Mouse (Mus musculus): Measurements from ENCODE around the gene Zfp825.
"Not testable (repeated sequence)": the region's sequence is repeated elsewhere in the genome, so short reads cannot be mapped to it uniquely, and the experiment has no call there.

Gene Zfp825

GRCm38 (mm10) chr13:74493911-74494679 lies at the start of gene Zfp825:
Gene Zfp825 (minus strand): TSS chr13:74493992.
- DNase-seq: peak; percentile 67

DNA sequence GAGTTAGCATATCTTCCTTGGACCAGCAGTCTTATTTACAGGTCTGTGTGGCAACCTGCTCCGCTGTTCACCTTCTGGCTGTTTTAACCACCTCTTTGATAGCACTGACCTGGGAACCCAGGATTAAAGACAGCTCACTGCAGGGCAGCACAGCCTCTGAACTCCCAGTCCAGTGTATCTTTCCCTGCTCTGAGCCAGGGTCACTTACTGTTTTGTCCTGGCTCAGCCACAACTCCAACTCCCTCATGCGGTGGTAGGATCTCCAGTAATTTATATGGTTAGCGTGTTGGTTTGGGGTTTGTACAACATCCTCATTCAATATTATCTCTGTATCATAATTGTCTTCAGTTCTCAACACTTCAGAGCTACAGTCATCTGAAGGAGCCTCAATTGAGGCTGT lies 41.6 kb upstream of the Zfp825 start:
- not testable (repeated sequence) for DNase-seq

DNA sequence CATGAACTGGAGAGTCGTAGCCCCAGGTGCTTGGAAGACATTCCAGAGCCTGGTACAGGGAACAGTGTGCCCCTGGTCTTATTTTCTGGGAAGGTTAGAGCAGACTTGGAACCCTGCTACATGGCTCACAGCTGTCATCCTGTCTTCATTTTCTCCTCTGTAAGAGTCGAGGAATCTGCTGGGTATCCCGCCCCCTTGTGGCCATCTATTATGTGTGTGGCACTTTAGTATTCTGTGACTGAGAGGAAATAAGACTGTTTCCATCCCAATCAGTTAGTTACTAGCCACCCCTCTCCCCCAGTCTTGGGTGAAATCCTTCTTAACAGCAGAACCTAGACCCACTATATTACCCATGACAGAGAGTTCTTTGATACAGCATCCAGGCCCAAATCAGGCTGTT lies 41.1 kb upstream of the Zfp825 start:
- peak; percentile 40 for DNase-seq

DNA sequence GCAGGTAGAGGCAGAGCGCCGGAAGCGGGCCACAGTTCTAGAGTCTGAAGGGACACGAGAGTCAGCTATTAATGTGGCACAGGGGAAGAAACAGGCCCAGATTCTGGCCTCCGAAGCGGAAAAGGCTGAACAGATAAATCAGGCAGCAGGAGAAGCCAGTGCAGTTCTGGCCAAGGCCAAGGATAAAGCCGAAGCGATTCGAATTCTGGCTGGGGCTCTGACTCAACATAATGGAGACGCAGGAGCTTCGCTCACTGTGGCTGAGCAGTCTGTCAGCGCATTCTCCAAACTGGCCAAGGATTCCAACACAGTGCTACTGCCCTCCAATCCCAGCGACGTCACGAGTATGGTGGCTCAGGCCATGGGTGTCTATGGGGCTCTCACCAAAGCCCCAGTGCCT lies 40.3 kb upstream of the Zfp825 start:
- DNase-seq: no peak

DNA sequence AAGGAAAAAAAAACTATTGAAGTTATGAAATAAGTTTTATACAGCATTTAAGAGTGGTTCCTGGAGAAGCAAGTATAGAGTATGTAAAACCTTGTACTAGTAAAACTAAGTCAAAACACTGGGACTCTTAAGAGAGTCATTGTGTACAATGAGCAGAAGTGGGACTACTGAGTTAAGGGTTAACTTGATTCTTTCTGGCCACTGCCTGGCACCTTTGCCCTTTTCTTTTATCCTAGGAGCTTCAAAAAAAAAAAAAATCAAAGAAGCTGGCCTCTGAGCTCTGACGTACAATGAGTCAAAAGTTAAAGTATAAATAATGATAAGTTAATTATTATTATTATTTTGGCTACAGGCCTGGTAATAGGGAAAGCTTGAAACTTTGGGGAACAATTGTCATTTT lies 37.5 kb upstream of the Zfp825 start:
- not testable (repeated sequence) for DNase-seq

- DNase-seq: not testable (repeated sequence)
These were observed 35.6 kb upstream of the Zfp825 start for GRCm38 (mm10) chr13:74529372-74529715.

DNA sequence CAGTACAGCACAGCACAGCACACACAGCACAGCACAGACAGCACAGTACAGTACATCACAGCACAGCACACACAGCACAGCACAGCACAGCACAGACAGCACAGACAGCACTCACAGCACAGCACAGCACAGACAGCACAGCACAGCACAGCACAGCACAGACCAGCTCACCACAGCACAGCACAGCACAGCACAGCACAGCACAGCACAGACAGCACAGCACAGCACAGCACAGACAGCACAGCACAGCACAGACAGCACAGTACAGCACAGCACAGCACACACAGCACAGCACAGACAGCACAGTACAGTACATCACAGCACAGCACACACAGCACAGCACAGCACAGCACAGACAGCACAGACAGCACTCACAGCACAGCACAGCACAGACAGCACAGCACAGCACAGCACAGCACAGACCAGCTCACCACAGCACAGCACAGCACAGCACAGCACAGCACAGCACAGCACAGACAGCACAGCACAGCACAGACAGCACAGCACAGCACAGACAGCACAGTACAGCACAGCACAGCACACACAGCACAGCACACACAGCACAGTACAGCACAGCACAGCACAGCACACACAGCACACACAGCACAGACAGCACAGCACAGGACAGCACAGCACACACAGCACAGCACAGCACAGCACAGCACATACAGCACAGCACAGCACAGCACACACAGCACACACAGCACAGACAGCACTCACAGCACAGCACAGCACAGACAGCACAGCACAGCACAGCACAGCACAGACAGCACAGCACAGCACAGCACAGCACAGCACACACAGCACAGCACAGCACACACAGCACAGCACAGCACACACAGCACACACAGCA lies 35.0 kb upstream of the Zfp825 start:
- DNase-seq: not testable (repeated sequence)

DNA sequence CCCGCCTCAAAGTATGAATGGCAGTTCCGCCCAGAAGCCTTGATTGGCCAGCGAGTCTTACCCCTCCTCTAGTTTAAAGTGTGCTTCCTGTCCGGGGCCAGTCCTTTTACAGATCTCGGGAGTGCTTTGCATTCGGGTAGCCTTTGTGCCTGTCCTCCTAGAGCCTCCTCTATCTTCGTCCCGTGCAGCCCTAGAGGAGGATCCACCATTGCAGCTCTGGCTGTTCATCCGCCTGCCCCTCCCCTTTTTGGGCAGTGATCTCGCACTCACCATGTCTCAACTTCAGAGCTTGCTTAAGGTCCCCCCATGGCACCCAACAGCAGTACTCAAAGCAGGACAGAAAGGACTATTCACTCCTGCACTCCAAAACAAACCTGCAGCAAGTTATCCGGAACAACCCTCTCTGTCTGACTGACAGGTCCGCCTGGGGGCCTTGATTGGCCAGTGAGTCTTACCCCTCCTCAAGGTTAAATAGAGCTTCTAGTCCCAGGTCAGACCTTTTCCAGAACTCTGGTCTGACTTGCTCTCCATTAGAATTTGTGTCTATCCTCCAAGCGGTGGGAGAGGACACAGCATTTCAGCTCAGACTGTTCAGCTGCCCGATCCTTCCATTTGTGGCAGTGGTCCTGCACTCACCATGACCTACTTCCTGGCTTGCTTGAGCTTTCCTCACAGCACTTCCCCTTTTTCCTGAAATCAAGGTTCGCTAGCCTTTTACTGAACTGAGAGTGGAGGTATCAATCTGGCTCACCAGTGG lies 28.9 kb upstream of the Zfp825 start:
- DNase-seq: peak; percentile 40

- DNase-seq: not testable (repeated sequence)
These were observed 28.3 kb upstream of the Zfp825 start for GRCm38 (mm10) chr13:74522141-74522480.

DNA sequence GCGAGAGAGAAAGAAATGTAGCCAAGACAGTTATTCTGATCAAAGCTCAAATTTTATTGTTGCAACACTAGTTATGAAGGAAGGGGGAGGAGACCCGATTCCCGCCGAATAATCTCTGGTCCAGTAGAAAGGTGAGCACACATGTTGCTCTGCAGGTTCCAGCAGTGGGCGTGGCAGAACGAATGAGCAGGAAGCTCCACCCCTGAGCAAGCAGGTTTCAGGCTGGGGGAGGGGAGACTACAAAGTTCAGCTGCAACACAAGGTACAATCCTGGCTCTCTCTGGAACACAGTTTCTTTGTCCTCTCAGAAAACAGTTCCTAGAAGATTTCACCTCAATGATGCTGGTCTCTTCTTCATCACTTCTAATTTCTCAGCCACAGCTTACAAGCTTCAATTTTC lies 14.2 kb upstream of the Zfp825 start:
- not testable (repeated sequence) for DNase-seq

- not testable (repeated sequence) for DNase-seq
These were observed 9.1 kb upstream of the Zfp825 start for GRCm38 (mm10) chr13:74502851-74503250.

DNA sequence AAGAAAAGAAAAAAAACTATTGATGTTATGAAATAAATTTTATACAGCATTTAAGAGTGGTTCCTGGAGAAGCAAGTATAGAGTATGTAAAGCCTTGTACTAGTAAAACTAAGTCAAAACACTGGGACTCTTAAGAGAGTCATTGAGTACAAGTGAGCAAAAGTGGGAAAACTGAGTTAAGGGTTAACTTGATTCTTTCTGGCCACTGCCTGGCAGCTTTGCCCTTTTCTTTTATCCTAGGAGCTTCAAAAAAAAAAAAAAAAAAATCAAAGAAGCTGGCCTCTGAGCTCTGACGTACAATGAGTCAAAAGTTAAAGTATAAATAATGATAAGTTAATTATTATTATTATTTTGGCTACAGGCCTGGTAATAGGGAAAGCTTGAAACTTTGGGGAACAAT lies 5.9 kb upstream of the Zfp825 start:
- not testable (repeated sequence) for DNase-seq

DNA sequence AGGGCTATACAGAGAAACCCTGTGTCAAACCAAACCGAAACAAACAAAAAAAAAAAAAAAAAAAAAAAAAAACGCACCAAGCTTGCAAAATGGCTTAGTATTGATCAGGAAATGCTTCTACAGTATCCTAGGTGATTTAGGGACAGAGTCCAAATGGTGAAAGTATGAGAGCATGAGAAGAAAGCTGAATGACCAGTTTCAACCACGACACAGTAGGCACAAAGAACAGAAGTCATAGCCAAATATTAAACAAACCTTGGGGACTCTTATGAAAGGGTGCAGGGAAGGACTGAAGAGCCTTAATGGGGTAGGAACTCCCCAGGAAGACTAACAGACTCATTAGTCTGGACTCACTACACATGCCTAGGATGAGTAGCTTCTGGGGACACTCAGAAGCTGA lies 9.5 kb downstream of the Zfp825 start:
- not testable (repeated sequence) for DNase-seq

DNA sequence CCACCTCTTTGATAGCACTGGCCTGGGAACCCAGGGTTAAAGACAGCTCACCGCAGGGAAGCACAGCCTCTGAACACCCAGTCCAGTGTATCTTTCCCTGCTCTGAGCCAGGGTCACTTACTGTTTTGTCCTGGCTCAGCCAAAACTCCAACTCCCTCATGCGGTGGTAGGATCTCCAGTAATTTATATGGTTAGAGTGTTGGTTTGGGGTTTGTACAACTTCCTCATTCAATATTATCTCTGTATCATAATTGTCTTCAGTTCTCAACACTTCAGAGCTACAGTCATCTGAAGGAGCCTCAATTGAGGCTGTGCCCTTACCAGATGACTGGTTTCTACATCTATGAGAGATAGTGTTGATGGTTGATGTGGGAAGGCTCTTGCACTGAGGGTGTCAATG lies 22.3 kb downstream of the Zfp825 start:
- DNase-seq: not testable (repeated sequence)

DNA sequence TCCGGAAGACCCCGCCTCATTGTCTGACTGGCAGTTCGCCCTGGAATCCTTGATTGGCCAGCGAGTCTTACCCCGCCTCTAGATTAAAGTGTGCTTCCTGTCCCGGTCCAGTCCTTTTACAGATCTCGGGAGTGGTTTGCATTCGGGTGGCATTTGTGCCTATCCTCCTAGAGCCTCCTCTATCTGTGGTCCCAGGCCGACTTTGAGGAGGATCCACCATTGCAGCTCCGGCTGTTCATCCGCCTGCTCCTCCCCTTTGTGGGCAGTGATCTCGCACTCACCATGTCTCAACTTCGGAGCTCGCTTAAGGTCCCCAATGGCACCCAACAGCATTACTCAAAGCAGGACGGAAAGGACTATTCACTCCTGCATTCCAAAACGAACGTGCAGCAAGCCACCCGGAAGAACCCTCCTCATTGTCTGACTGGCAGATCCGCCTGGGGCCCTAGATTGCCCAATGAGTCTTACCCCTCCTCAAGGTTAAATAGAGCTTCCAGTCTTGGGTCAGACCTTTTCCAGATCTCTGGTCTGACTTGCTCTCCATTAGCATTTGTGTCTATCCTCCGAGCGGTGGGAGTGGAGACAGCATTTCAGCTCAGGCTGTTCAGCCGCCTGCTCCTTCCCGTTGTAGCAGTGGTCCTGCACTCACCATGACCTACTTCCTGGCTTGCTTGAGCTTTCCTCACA lies 30.9 kb downstream of the Zfp825 start:
- peak; percentile 73 for DNase-seq

- DNase-seq: peak; percentile 6
These were observed 31.5 kb downstream of the Zfp825 start for GRCm38 (mm10) chr13:74462318-74462698.

- DNase-seq: no peak
These were observed 53.9 kb downstream of the Zfp825 start for GRCm38 (mm10) chr13:74439895-74440294.

Measured in right cerebral cortex, postnatal 14 days (tissue).